Mouse (Mus musculus): ENCODE measurements around the gene Brf1.

Brf1 gene

GRCm38 (mm10) chr12:113000294-113001132 lies at the start of gene Brf1:
TSS of gene Brf1 (minus strand) at chr12:113000704.
- DNase-seq, result peak; percentile 93

- no peak for DNase-seq
These were observed 49.3 kb upstream of the Brf1 start for GRCm38 (mm10) chr12:113049836-113050235.

GRCm38 (mm10) chr12:113048103-113048502 lies 47.6 kb upstream of the Brf1 start:
- DNase-seq, result no peak

- DNase-seq, result no peak
These were observed 46.4 kb upstream of the Brf1 start for GRCm38 (mm10) chr12:113046861-113047260.

GRCm38 (mm10) chr12:113044916-113045677 lies 44.6 kb upstream of the Brf1 start:
- DNase-seq, result no peak

GRCm38 (mm10) chr12:113042543-113042942 lies 42.0 kb upstream of the Brf1 start:
- DNase-seq, result no peak

- peak; percentile 34 for DNase-seq
These were observed 41.3 kb upstream of the Brf1 start for GRCm38 (mm10) chr12:113041481-113042439.

- no peak for DNase-seq
These were observed 37.9 kb upstream of the Brf1 start for GRCm38 (mm10) chr12:113038414-113038813.

GRCm38 (mm10) chr12:113036996-113037395 lies 36.5 kb upstream of the Brf1 start:
- no peak for DNase-seq

- no peak for DNase-seq
These were observed 34.6 kb upstream of the Brf1 start for GRCm38 (mm10) chr12:113035093-113035492.

GRCm38 (mm10) chr12:113032296-113033250 lies 32.1 kb upstream of the Brf1 start:
- DNase-seq, result no peak

GRCm38 (mm10) chr12:113031441-113031840 lies 30.9 kb upstream of the Brf1 start:
- no peak for DNase-seq

GRCm38 (mm10) chr12:113030993-113031392 lies 30.5 kb upstream of the Brf1 start:
- no peak for DNase-seq

- DNase-seq, result no peak
These were observed 29.5 kb upstream of the Brf1 start for GRCm38 (mm10) chr12:113030046-113030445.

- DNase-seq, result no peak
These were observed 28.4 kb upstream of the Brf1 start for GRCm38 (mm10) chr12:113028898-113029297.

- no peak for DNase-seq
These were observed 27.6 kb upstream of the Brf1 start for GRCm38 (mm10) chr12:113028067-113028466.

- no peak for DNase-seq
These were observed 27.0 kb upstream of the Brf1 start for GRCm38 (mm10) chr12:113027495-113027894.

- no peak for DNase-seq
These were observed 26.1 kb upstream of the Brf1 start for GRCm38 (mm10) chr12:113026557-113026956.

GRCm38 (mm10) chr12:113023082-113023481 lies 22.6 kb upstream of the Brf1 start:
- DNase-seq, result no peak

- DNase-seq, result no peak
These were observed 21.0 kb upstream of the Brf1 start for GRCm38 (mm10) chr12:113021488-113021887.

GRCm38 (mm10) chr12:113018763-113019162 lies 18.3 kb upstream of the Brf1 start:
- no peak for DNase-seq
